Mouse (Mus musculus): ENCODE data around the gene Rab11a. TPM values are rescaled to one million over a fixed set of nuclear protein-coding genes. Genes with fewer than 3 reads are reported as not detected.

Gene Rab11a
- 169 to 356 TPM (median 307 TPM) in 3 replicates for total RNA-seq (2017)

GRCm38 (mm10) chr9:64737406-64738201, at the start of gene Rab11a:
TSS of gene Rab11a (minus strand) at chr9:64737758.
- peak; percentile 97 for ATAC-seq (replicated peaks; ENCODE audit: insufficient number of reproducible peaks, low FRiP score, low TSS enrichment, poor library complexity, severe bottlenecking)

- ATAC-seq (replicated peaks; ENCODE audit: insufficient number of reproducible peaks, low FRiP score, low TSS enrichment, poor library complexity, severe bottlenecking): no peak
Measured at GRCm38 (mm10) chr9:64786216-64786905, 48.8 kb upstream of the Rab11a start.

GRCm38 (mm10) chr9:64784841-64785240, 47.3 kb upstream of the Rab11a start:
- peak; percentile 73 for ATAC-seq (replicated peaks; ENCODE audit: insufficient number of reproducible peaks, low FRiP score, low TSS enrichment, poor library complexity, severe bottlenecking)

- no peak for ATAC-seq (replicated peaks; ENCODE audit: insufficient number of reproducible peaks, low FRiP score, low TSS enrichment, poor library complexity, severe bottlenecking)
Measured at GRCm38 (mm10) chr9:64783511-64783910, 46.0 kb upstream of the Rab11a start.

GRCm38 (mm10) chr9:64779628-64780027, 42.1 kb upstream of the Rab11a start:
- ATAC-seq (replicated peaks; ENCODE audit: insufficient number of reproducible peaks, low FRiP score, low TSS enrichment, poor library complexity, severe bottlenecking): peak; percentile 55; the same call in 1 of the 2 replicates

GRCm38 (mm10) chr9:64778151-64778550, 40.6 kb upstream of the Rab11a start:
- ATAC-seq (replicated peaks; ENCODE audit: insufficient number of reproducible peaks, low FRiP score, low TSS enrichment, poor library complexity, severe bottlenecking): no peak

GRCm38 (mm10) chr9:64777441-64777987, 40.0 kb upstream of the Rab11a start:
- ATAC-seq (replicated peaks; ENCODE audit: insufficient number of reproducible peaks, low FRiP score, low TSS enrichment, poor library complexity, severe bottlenecking): no peak

- no peak for ATAC-seq (replicated peaks; ENCODE audit: insufficient number of reproducible peaks, low FRiP score, low TSS enrichment, poor library complexity, severe bottlenecking)
Measured at GRCm38 (mm10) chr9:64775491-64775890, 37.9 kb upstream of the Rab11a start.

GRCm38 (mm10) chr9:64774883-64775282, 37.3 kb upstream of the Rab11a start:
- ATAC-seq (replicated peaks; ENCODE audit: insufficient number of reproducible peaks, low FRiP score, low TSS enrichment, poor library complexity, severe bottlenecking): no peak

GRCm38 (mm10) chr9:64774411-64774811, 36.9 kb upstream of the Rab11a start:
- ATAC-seq (replicated peaks; ENCODE audit: insufficient number of reproducible peaks, low FRiP score, low TSS enrichment, poor library complexity, severe bottlenecking): no peak

- ATAC-seq (replicated peaks; ENCODE audit: insufficient number of reproducible peaks, low FRiP score, low TSS enrichment, poor library complexity, severe bottlenecking): no peak
Measured at GRCm38 (mm10) chr9:64773936-64774335, 36.4 kb upstream of the Rab11a start.

GRCm38 (mm10) chr9:64773254-64773653, 35.7 kb upstream of the Rab11a start:
- no peak for ATAC-seq (replicated peaks; ENCODE audit: insufficient number of reproducible peaks, low FRiP score, low TSS enrichment, poor library complexity, severe bottlenecking)

- ATAC-seq (replicated peaks; ENCODE audit: insufficient number of reproducible peaks, low FRiP score, low TSS enrichment, poor library complexity, severe bottlenecking): no peak
Measured at GRCm38 (mm10) chr9:64771236-64771635, 33.7 kb upstream of the Rab11a start.

GRCm38 (mm10) chr9:64770411-64770849, 32.9 kb upstream of the Rab11a start:
- ATAC-seq (replicated peaks; ENCODE audit: insufficient number of reproducible peaks, low FRiP score, low TSS enrichment, poor library complexity, severe bottlenecking): no peak

GRCm38 (mm10) chr9:64769911-64770310, 32.4 kb upstream of the Rab11a start:
- ATAC-seq (replicated peaks; ENCODE audit: insufficient number of reproducible peaks, low FRiP score, low TSS enrichment, poor library complexity, severe bottlenecking): no peak

- no peak for ATAC-seq (replicated peaks; ENCODE audit: insufficient number of reproducible peaks, low FRiP score, low TSS enrichment, poor library complexity, severe bottlenecking)
Measured at GRCm38 (mm10) chr9:64769066-64769695, 31.6 kb upstream of the Rab11a start.

- no peak for ATAC-seq (replicated peaks; ENCODE audit: insufficient number of reproducible peaks, low FRiP score, low TSS enrichment, poor library complexity, severe bottlenecking)
Measured at GRCm38 (mm10) chr9:64767796-64768195, 30.2 kb upstream of the Rab11a start.

GRCm38 (mm10) chr9:64766136-64766535, 28.6 kb upstream of the Rab11a start:
- ATAC-seq (replicated peaks; ENCODE audit: insufficient number of reproducible peaks, low FRiP score, low TSS enrichment, poor library complexity, severe bottlenecking): no peak

- no peak for ATAC-seq (replicated peaks; ENCODE audit: insufficient number of reproducible peaks, low FRiP score, low TSS enrichment, poor library complexity, severe bottlenecking)
Measured at GRCm38 (mm10) chr9:64764824-64765223, 27.3 kb upstream of the Rab11a start.
